Mouse (Mus musculus) left cerebral cortex, adult 8-10 months (tissue): ENCODE results near the gene Zfp819. TPM values are rescaled to one million over a fixed set of nuclear protein-coding genes. Genes with fewer than 3 reads are reported as not detected.
A peak's percentile ranks its signal among the peaks of the same experiment; 100 is the strongest.

Source experiments
- DNase-seq, 2 experiments: peaks; one replicate each; pipeline ENCODE4 v3.0.0; 2022; ENCODE audit warnings: low spot score in 2 of 2
- total RNA-seq, 4 experiments: library from RNA; stranded (reverse); gene quantifications; 2 replicates each; pipeline ENCODE4 v1.2.4; 2022

Gene Zfp819
- total RNA-seq, result under 1 TPM; 0.26 to 0.35 (median 0.29) TPM

DNA sequence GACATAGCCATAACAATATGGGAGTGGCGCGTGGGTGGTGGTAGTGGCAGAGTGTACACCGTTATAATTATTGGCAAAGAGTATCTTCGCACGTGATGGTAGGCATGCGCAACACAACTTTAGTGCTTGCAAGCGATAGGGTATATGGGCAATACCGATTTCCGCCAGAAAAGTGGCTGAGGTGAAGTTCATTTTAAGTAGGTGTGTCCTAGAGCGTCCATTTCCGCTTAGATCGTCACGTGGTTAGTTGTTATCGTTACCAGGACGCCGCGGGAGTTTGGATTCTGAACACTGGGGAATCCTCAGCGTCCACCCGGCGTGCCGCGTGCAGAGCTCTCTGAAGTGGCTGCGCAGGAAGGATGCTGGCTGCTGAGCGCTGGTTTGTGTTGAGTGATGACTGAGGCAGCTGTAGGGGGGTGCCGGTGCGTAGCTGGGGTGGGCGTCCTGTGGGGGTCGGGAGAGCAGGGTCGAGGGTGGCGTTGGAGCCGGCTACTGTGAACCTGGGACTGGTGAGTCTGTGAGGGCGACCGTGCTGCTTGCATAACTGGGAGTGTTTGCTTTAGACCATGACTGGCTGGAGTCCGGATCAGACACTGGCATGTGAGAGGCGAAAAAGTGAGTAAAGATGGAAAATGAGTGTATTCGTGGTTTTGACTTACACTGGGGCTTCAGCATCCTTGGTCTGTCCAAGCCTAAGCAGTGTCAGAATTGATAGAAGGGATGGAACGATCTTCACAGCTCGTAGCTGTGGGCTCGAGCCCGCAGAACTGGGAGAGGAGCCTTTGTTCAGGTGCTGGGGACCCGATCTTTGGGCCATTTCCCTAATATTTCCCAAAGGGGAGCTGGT lies at the start of gene Zfp819:
Gene Zfp819 (plus strand): TSS at position 274 of the 847 bp plus-strand sequence.
- peak; percentile 26 to 63 for DNase-seq

GRCm38 (mm10) chr7:43562006-43562633 lies 44.8 kb upstream of the Zfp819 start, which contains the start of gene Zfp658:
TSS of gene Zfp658 (plus strand) at chr7:43562256.
- peak; percentile 64 to 84 for DNase-seq

DNA sequence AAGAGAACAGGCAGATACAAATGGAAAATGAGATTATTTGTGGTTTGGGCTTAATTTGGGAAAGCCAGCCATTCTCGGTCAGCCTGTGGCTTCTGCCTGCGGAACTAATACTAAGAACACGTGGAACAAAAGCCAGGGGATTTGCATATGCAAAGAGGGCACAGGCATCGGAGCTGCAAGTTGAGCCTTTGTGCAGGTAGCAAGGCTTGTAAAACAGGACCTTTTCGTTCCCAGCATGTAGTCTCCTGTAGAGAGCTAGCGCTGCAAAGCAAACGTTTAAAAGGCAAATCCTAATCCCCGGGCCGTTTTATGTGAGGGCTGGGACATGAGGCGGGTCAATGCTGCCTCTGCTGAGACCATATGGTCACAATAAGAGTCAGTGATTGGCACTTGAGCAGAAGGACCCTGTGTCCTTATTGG lies 44.3 kb upstream of the Zfp819 start:
- DNase-seq, result no peak

DNA sequence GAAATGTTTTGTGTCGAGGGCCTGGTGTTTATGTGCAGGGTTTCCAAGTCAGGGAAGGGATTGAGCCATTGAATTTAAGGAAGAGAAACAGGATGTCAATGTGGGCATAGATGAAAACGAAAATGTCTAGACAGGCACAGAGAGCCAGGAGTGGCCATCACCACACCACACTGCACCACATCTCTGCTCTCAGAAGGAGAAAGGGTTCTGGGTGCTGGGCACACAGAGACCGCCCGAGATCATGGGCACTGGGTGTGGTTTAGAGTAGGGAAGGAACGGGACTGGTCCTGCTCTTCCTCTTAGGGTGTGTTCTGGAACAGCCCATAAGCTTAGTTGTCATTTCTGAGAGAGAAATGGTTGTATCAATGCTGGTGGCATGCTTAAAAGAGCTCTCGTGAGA lies 43.7 kb upstream of the Zfp819 start:
- DNase-seq, result no peak

- no peak for DNase-seq
These were observed 35.8 kb upstream of the Zfp819 start for GRCm38 (mm10) chr7:43571216-43571615.

- peak; percentile 76 to 97 for DNase-seq
These were observed 27.4 kb upstream of the Zfp819 start, which contains the start of gene Zfp719 for GRCm38 (mm10) chr7:43579440-43580171. TSS of gene Zfp719 (plus strand) at chr7:43579610.

DNA sequence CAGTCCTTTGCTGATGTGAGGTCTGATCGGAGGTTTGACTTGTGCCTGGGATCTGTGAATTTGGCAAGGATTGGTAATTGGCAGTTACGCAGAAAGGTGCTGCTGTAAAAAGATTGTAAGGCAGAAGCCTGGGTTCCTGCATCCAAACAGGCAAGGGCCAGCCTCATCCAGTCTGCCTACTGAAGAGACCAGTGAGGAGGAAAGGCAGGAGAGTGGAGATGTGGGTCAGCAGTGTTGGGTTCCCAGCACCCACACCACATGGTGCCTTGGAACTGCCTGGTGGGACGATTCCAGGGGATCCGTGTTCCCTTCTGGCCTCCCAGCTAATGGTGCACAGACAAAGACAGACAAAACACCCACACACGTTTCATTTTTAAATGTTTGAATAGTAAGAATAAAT lies 26.4 kb upstream of the Zfp819 start:
- no peak for DNase-seq

- DNase-seq, result no peak
These were observed 22.2 kb upstream of the Zfp819 start for GRCm38 (mm10) chr7:43584790-43585189.

DNA sequence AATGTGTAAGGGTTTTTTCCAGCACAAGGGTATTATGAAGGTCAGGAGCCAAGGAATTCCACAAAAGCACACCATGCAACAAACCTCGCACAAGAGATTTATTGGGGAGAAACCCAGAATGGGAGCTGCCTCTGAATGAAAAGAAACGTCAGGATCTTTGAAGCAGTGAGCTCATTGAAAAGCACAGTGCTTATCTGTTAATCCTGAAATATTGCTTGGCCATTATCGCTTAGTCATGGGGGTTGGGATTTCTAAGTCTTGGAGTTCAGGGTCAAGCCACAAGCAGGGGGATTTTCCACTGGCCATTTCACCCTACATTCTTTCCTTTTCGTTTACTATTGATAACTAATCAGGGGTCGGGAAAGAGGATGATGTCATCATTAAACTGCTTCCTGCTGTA lies 5.1 kb upstream of the Zfp819 start:
- DNase-seq, result no peak

- no peak for DNase-seq
These were observed 846 bp downstream of the Zfp819 start for GRCm38 (mm10) chr7:43607743-43608287.

DNA sequence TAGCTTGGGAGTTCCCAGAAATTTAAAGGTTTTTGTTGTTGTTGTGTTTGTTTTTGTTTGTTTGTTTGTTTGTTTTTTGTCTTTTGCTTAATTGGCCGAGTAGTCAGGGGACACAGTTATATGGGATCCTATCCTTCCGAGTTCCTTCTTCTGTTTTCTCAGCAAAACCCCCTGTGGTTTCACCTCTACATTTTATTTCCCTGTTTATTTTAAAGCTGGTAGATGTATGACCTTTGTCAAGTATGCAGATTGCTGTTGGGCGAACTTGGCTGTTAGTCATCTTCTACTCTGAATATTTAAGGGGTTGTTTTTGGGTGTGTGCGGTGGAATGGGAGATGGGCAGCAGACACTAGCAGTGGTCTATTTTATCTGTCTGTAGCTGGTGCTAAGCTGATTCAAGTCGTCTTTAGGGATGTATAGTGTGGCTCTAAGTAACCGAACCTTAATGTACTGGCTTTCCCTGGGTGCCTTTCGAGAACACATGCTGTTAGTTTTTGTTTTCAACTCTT lies 1.4 kb downstream of the Zfp819 start:
- DNase-seq, result no peak

DNA sequence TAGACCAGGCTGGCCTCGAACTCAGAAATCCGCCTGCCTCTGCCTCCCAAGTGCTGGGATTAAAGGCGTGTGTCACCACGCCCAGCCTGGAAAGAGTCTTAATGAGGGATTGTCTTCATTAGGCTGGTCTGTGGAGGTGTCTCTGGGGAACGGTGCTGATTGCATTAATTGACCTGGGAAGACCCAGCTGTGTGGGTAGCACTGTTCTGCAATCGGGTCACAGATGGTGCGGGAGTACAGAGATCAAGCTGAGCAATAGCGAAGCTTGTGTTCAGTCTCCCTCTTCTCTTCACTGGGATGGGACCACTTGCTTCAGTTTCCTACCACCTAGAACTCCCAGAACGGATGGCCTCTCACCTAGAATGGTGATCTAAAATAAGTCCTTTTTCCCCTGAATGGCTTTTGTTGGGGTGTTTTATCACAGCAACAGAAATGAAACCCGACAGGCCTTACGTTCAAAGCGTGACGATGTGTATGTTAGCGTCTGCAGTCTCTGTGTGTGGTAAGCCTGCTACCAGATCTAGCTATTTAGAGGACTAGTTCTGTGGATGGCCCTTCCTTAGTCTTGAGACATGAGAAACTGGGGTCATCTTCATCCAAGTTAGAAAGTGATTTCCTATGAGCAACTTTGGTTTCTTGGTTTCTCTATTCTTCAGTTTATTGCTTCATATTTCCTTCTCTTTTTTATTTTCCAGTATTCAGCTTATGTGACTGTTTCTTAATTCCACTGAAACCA lies 7.0 kb downstream of the Zfp819 start:
- no peak for DNase-seq

DNA sequence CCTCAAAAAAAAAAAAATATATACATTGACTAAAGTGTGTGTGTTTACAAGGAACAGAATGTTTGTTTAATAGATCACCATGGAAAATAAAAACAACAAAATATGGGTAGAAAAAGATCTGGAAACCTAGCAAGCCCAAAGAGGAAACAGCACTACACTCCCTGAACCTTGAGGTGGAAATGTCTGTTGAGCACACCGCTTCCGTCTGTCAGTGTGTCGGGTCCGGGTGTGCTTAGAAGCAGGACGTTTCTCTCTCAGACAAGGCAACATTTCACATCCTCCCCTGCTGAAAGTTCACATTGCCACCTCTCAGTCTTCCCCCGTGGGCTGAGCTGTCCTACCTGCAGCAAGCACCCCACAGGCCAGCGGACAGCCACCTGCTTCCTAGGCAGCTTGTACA lies 16.0 kb downstream of the Zfp819 start:
- no peak for DNase-seq

- no peak for DNase-seq
These were observed 16.9 kb downstream of the Zfp819 start for GRCm38 (mm10) chr7:43623819-43624218.

DNA sequence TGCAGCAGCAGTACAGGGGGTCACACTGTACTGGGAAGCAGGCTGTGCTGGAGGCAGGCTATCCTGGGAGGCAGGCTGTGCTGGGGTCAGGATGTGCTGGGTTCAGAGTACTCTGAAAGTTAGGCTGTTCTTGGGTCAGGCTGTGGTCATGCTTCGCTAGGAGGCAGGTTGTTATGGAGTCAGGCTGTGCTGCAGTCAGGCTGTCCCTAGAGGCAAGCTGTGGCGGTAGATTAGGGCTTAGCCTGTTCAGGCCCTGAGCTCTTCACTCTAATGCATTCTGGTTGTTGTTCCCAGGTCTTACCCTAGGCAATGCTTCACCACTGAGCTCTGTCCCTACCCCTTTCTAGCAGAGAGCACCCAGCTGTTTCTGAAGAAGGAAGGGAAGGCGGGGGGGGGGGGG lies 18.1 kb downstream of the Zfp819 start:
- no peak for DNase-seq

DNA sequence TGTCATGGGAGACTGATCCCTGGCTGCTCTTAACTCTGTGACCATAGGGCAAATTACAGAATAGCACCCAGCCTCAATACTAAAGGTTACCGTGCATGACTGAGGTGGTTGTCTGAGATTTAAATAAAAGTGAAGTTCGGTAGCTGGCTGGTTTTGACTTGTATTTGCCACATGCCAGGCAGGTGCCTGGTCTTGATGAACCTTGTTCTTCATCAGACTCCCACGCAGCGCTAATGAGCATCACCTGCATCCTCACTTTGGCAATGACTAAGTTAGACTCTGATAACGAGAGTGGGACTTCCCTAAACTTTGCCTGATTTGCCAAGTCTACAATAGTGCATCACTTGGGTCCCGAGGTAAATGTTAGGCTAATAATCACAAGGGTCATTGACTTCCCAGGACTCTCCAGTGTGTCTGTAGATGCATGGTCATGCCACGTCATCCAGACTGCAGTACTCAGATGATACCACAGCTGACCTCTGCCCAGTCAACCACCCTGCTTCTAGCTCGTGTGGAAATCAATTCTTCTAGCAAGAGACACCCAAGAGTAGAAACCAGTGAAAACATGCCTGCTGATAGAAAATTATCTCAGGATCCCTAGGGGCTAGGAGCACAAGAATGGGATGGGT lies 18.9 kb downstream of the Zfp819 start:
- DNase-seq, result no peak

GRCm38 (mm10) chr7:43633940-43634339 lies 27.0 kb downstream of the Zfp819 start:
- no peak for DNase-seq

DNA sequence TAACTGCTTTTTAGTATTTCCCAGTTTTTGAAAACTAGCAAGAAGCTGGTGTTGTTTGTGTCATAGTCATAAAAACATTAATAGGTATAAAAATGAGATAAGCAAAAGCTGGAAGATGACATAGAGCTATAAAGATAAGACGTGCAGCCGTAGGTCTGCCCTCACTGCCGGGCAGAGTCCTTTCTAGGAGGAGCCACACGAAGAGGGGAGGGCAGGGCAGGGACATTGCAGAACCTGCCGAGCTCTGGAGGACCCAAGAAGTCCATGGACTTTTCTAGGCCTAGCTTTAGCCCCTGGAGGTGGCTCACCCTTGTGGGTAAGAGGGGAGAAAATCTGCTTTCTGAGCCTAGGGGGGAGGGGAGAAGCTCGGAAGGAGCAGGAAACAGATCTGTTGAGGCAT lies 27.5 kb downstream of the Zfp819 start, which contains the start of gene Ceacam18:
Gene Ceacam18 (plus strand): TSS at position 208 of the 400 bp plus-strand sequence.
- no peak for DNase-seq

GRCm38 (mm10) chr7:43636194-43636593 lies 29.2 kb downstream of the Zfp819 start:
- DNase-seq, result no peak

- DNase-seq, result no peak
These were observed 30.1 kb downstream of the Zfp819 start for GRCm38 (mm10) chr7:43637118-43637517.
